Mouse (Mus musculus) hindbrain, postnatal 0 days (tissue): Measurements from ENCODE around the gene Utp20. TPM values are rescaled to one million over a fixed set of nuclear protein-coding genes. Genes with fewer than 3 reads are reported as not detected.

Source experiments
- ATAC-seq: fragments of 200-750 bp; cut with Nextera tagmentation; 2 replicates; pipeline ENCODE4 v1.8.0; 2017; ENCODE audit warnings: mild to moderate bottlenecking, moderate TSS enrichment, moderate library complexity
- DNase-seq: peaks from one replicate; pipeline ENCODE4 v3.0.0-alpha.2; 2015; ENCODE audit warnings: low spot score
- H3K27ac ChIP-seq: fragments of 300-500 bp; sonication (generic); 2 replicates; pipeline ENCODE4 v1.5.1; 2014; ENCODE audit warnings: mild to moderate bottlenecking
- H3K27me3 ChIP-seq: fragments of 300-500 bp; sonication (generic); 2 replicates; pipeline ENCODE4 v1.6.1; 2014; ENCODE audit warnings: low read length, mixed read lengths; ENCODE audit not compliant: insufficient read depth
- H3K36me3 ChIP-seq: fragments of 300-500 bp; sonication (generic); 2 replicates; pipeline ENCODE4 v1.6.1; 2014; ENCODE audit warnings: low read length, mixed read lengths; ENCODE audit not compliant: insufficient read depth
- H3K4me1 ChIP-seq: fragments of 300-500 bp; sonication (generic); 2 replicates; pipeline ENCODE4 v1.6.1; 2014; ENCODE audit warnings: antibody characterized with exemption, low read length, mixed read lengths; ENCODE audit not compliant: insufficient read depth
- H3K4me2 ChIP-seq: fragments of 300-500 bp; sonication (generic); 2 replicates; pipeline ENCODE4 v1.6.1; 2014; ENCODE audit warnings: low read depth, mild to moderate bottlenecking, low read length, moderate library complexity, mixed read lengths
- H3K4me3 ChIP-seq: fragments of 300-500 bp; sonication (generic); 2 replicates; pipeline ENCODE4 v1.5.1; 2014; ENCODE audit warnings: low read length
- H3K9ac ChIP-seq: fragments of 300-500 bp; sonication (generic); replicated peaks from 2 replicates; pipeline ENCODE4 v1.6.1; 2014; ENCODE audit warnings: mild to moderate bottlenecking, low read length, moderate library complexity, mixed read lengths
- H3K9me3 ChIP-seq: fragments of 300-500 bp; sonication (generic); 2 replicates; pipeline ENCODE4 v1.6.1; 2016; ENCODE audit warnings: low read length, mixed read lengths
- CTCF ChIP-seq: IDR thresholded peaks from 2 replicates; pipeline ENCODE4 v1.5.1; 2016; ENCODE audit warnings: antibody characterized with exemption, control low read depth, low read depth
- WGBS: fragments of 180-500 bp; shearing (Covaris S2); extraction: QIAGEN DNeasy Blood & Tissue Kit; methylation state at CpG from one replicate; pipeline ENCODE4 v1.1.7; 2014; 5-methylcytosine and 5-hydroxymethylcytosine counted together
- polyA plus RNA-seq: library from polyadenylated mRNA; unstranded; fragments of >200 nt; fragmentation: Nextera tagmentation; extraction: Ambion mirVana; gene quantifications from 2 replicates; pipeline ENCODE4 v1.2.1, GENCODE M21; 2015
- total RNA-seq: library from RNA; depleted of rRNA; stranded (reverse); fragments of >200 nt; gene quantifications from 2 replicates; pipeline ENCODE4 v1.2.3, GENCODE M21; 2014; rRNA removed

The Utp20 gene
- total and polyA plus RNA-seq, 2 experiments from 2014 or later: 4.7 to 9.1 TPM

DNA sequence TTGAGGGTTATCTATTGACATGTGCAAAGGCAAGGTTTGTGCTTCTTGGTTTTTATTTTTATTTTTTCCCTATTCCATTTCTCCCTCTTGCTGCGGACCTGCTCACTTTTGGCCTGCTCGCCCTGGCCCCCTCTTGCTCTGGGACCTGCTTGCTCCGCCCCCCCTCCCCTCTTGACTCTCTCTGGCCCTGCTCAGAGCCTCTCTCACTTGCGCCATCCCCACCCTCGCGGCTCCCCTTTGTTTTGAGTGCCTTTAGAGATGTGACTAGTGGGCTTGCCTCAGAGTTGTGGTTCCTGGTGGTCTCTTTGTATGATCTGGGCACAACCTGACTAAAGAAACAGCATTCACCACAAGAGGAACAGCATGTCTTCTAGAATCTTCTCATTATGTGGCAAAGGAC is 125.7 kb downstream of the Utp20 start:
- ATAC-seq (no peak), DNase-seq (no peak)
- H3K4me1 ChIP-seq: no peaks in the 10 kb centered on the region
- H3K27me3 ChIP-seq: no peaks in the 10 kb centered on the region
- H3K4me3 ChIP-seq: no peak overlapping the region
- no peak overlapping the region for H3K9ac ChIP-seq
- 67% methylated on average over 6 of the region's 6 CpGs for WGBS
- no peak overlapping the region for H3K4me2 ChIP-seq
- H3K36me3 ChIP-seq: no peaks in the 10 kb centered on the region
- no peaks in the 10 kb centered on the region for H3K9me3 ChIP-seq
- no peak overlapping the region for H3K27ac ChIP-seq
- no peak for TF ChIP-seq CTCF

Other genes starting within 250 kb of the Utp20 start
- gene Mybpc1, start 221.7 kb downstream of the Utp20 start, total RNA-seq: 5.5 and 6.2 TPM in 2 replicates
- 3.7 and 4.2 TPM in 2 replicates for gene Mybpc1, start 221.7 kb downstream of the Utp20 start, polyA plus RNA-seq
- gene Spic, start 141.8 kb downstream of the Utp20 start, total RNA-seq: not detected in 2 replicates
- gene Spic, start 141.8 kb downstream of the Utp20 start, polyA plus RNA-seq: not detected in 2 replicates
- gene Arl1, start 95.9 kb downstream of the Utp20 start, total RNA-seq: 59.8 and 62.2 TPM in 2 replicates
- gene Arl1, start 95.9 kb downstream of the Utp20 start, polyA plus RNA-seq: 164 and 166 TPM in 2 replicates
- under 0.01 and 0.07 TPM in 2 replicates for gene Slc5a8, start 59.2 kb upstream of the Utp20 start, total RNA-seq
- 0.05 and 0.15 TPM in 2 replicates for gene Slc5a8, start 59.2 kb upstream of the Utp20 start, polyA plus RNA-seq